Comparison of ENCODE assay signal across 14 mouse cellular contexts in genomic region chr5:119133378-119133777, GRCm38 (mm10).
"Had no signal": no experiment of that assay in that cellular context is flagged by ENCODE, and none has a peak within 500 bp of the region (broad histone marks: within the 10 kb centered on the region; RNA-seq: fewer than 3 reads in every experiment).

No protein-coding gene starts in this region.

- H3K9ac ChIP-seq: kidney, embryonic 15.5 days; liver, embryonic 13.5 days; lung, embryonic 15.5 days had no signal

- H3K36me3 ChIP-seq: kidney, embryonic 15.5 days; liver, embryonic 13.5 days; lung, embryonic 15.5 days had no signal

- H3K9me3 ChIP-seq: kidney, embryonic 15.5 days; liver, embryonic 13.5 days; lung, embryonic 15.5 days had no signal

- H3K27ac ChIP-seq: kidney, embryonic 15.5 days; liver, embryonic 13.5 days; lung, embryonic 15.5 days; stomach, postnatal 0 days had no signal

- H3K27me3 ChIP-seq: liver, embryonic 13.5 days had no signal

- H3K4me2 ChIP-seq: kidney, embryonic 15.5 days; liver, embryonic 13.5 days; lung, embryonic 15.5 days; midbrain, embryonic 11.5 days had no signal

- DNase-seq: kidney, adult 8-10 months; kidney, postnatal 10 days; kidney, postnatal 36 days; left cerebral cortex, postnatal 4 days; liver, embryonic 13.5 days; lung, postnatal 10 days; lung, postnatal 4 days; midbrain, embryonic 14.5 days; right cerebral cortex, postnatal 4 days; thymus, postnatal 25 days had no signal

- H3K4me1 ChIP-seq: liver, embryonic 13.5 days had no signal

- H3K4me3 ChIP-seq: kidney, embryonic 15.5 days; liver, embryonic 13.5 days; lung, embryonic 15.5 days had no signal
